Mouse (Mus musculus) MEL (cell line): ENCODE data around the gene Ablim2. TPM values are rescaled to one million over a fixed set of nuclear protein-coding genes. Genes with fewer than 3 reads are reported as not detected.

Source experiments
- DNase-seq: peaks from one replicate; pipeline ENCODE4 v3.0.0; 2011; ENCODE audit warnings: low read depth, low spot score
- H3K27ac ChIP-seq: 2 replicates; pipeline ENCODE4 v1.5.1; 2012; ENCODE audit warnings: low read depth, mild to moderate bottlenecking, control low read depth, low read length, moderate library complexity; ENCODE audit not compliant: control insufficient read depth
- H3K27me3 ChIP-seq, 2 experiments: fragments of 150-350 bp in 1 of 2; sonication (generic) in 1 of 2; 2 replicates each; pipeline ENCODE4 v1.6.1; 2012; ENCODE audit warnings: low read length in 2 of 2, mild to moderate bottlenecking in 2 of 2, improper control_type of control experiment in 1 of 2, moderate library complexity in 1 of 2; ENCODE audit not compliant: insufficient read depth in 2 of 2, control insufficient read depth in 1 of 2
- H3K36me3 ChIP-seq, 2 experiments: 2 replicates each; pipeline ENCODE4 v1.6.1; 2012 to 2014; ENCODE audit warnings: low read length in 2 of 2, improper control_type of control experiment in 1 of 2, inconsistent platforms in 1 of 2, mild to moderate bottlenecking in 1 of 2; ENCODE audit not compliant: insufficient read depth in 2 of 2, control insufficient read depth in 1 of 2
- H3K4me1 ChIP-seq, 2 experiments: fragments of 150-350 bp in 1 of 2; sonication (generic) in 1 of 2; 2 replicates each; pipeline ENCODE4 v1.6.1; 2012; ENCODE audit warnings: low read length in 2 of 2, improper control_type of control experiment in 1 of 2, mild to moderate bottlenecking in 1 of 2; ENCODE audit not compliant: insufficient read depth in 2 of 2, control insufficient read depth in 1 of 2
- H3K4me3 ChIP-seq, 2 experiments: fragments of 150-350 bp in 1 of 2; sonication (generic) in 1 of 2; 2 replicates each; pipeline ENCODE4 v1.5.1; 2012; ENCODE audit warnings: low read depth in 2 of 2, low read length in 2 of 2, mild to moderate bottlenecking in 2 of 2, moderate library complexity in 2 of 2, control low read depth in 1 of 2, improper control_type of control experiment in 1 of 2; ENCODE audit not compliant: control insufficient read depth in 1 of 2, insufficient read depth in 1 of 2
- H3K79me2 ChIP-seq: 2 replicates; pipeline ENCODE4 v1.6.1; 2012; ENCODE audit warnings: mild to moderate bottlenecking, low read length, moderate library complexity; ENCODE audit not compliant: control insufficient read depth, poor library complexity, insufficient read depth
- H3K9ac ChIP-seq: 2 replicates; pipeline ENCODE4 v1.6.1; 2012; ENCODE audit warnings: low read depth, mild to moderate bottlenecking, control low read depth, low read length, moderate library complexity; ENCODE audit not compliant: control insufficient read depth, poor library complexity, severe bottlenecking
- H3K9me3 ChIP-seq: fragments of 150-350 bp; sonication (generic); replicated peaks from 2 replicates; pipeline ENCODE4 v1.6.1; 2012; ENCODE audit warnings: mild to moderate bottlenecking, low read length, improper control_type of control experiment, moderate library complexity; ENCODE audit not compliant: insufficient read depth
- BHLHE40 ChIP-seq: IDR thresholded peaks from 2 replicates; pipeline ENCODE4 v1.6.1; 2012; ENCODE audit warnings: low read depth, mild to moderate bottlenecking, inconsistent platforms, low read length, improper control_type of control experiment, borderline replicate concordance
- CHD1 ChIP-seq: IDR thresholded peaks from 2 replicates; pipeline ENCODE4 v1.6.1; 2012; ENCODE audit warnings: low read depth, mild to moderate bottlenecking, inconsistent platforms, low read length, improper control_type of control experiment
- CHD2 ChIP-seq: IDR thresholded peaks from 2 replicates; pipeline ENCODE4 v1.6.1; 2011; ENCODE audit warnings: low read length, improper control_type of control experiment
- CTCF ChIP-seq, 3 experiments: IDR thresholded peaks in 2 of 3; conservative IDR thresholded peaks in 1 of 3; 2 replicates each; pipeline ENCODE4 v1.5.1; 2011 to 2012; ENCODE audit warnings: low read length in 3 of 3, low read depth in 2 of 3, mild to moderate bottlenecking in 2 of 3, improper control_type of control experiment in 1 of 3, inconsistent platforms in 1 of 3, mixed read lengths in 1 of 3, moderate library complexity in 1 of 3; ENCODE audit not compliant: control insufficient read depth in 1 of 3, insufficient read depth in 1 of 3, poor library complexity in 1 of 3, severe bottlenecking in 1 of 3
- ELF1 ChIP-seq: IDR thresholded peaks from 2 replicates; pipeline ENCODE4 v1.6.1; 2014; ENCODE audit warnings: low read depth, mild to moderate bottlenecking, inconsistent platforms, low read length, improper control_type of control experiment, moderate library complexity
- EP300 ChIP-seq, 2 experiments: IDR thresholded peaks; 2 replicates each; pipeline ENCODE4 v1.6.1; 2011; ENCODE audit warnings: improper control_type of control experiment in 2 of 2, low read length in 2 of 2, low read depth in 1 of 2, mild to moderate bottlenecking in 1 of 2
- ETS1 ChIP-seq: IDR thresholded peaks from 2 replicates; pipeline ENCODE4 v1.6.1; 2012; ENCODE audit warnings: low read depth, mild to moderate bottlenecking, inconsistent platforms, low read length, improper control_type of control experiment, moderate library complexity
- GABPA ChIP-seq: IDR thresholded peaks from 2 replicates; pipeline ENCODE4 v1.6.1; 2012; ENCODE audit warnings: low read depth, mild to moderate bottlenecking, inconsistent platforms, low read length, improper control_type of control experiment, moderate library complexity
- GATA1 ChIP-seq: IDR thresholded peaks from 2 replicates; pipeline ENCODE4 v1.6.1; 2011; ENCODE audit warnings: low read depth, low read length, improper control_type of control experiment
- HCFC1 ChIP-seq: IDR thresholded peaks from 2 replicates; pipeline ENCODE4 v1.6.1; 2012; ENCODE audit warnings: low read depth, mild to moderate bottlenecking, inconsistent platforms, low read length, improper control_type of control experiment, moderate library complexity
- MAFK ChIP-seq: IDR thresholded peaks from 2 replicates; pipeline ENCODE4 v1.6.1; 2011; ENCODE audit warnings: low read depth, mild to moderate bottlenecking, low read length, improper control_type of control experiment, borderline replicate concordance
- MAX ChIP-seq: IDR thresholded peaks from 2 replicates; pipeline ENCODE4 v1.6.1; 2011; ENCODE audit warnings: low read length, improper control_type of control experiment
- MAZ ChIP-seq: IDR thresholded peaks from 2 replicates; pipeline ENCODE4 v1.6.1; 2012; ENCODE audit warnings: low read depth, mild to moderate bottlenecking, inconsistent platforms, low read length, improper control_type of control experiment
- MEF2A ChIP-seq: IDR thresholded peaks from 2 replicates; pipeline ENCODE4 v1.6.1; 2014; ENCODE audit warnings: low read depth, mild to moderate bottlenecking, inconsistent platforms, low read length, improper control_type of control experiment; ENCODE audit not compliant: poor library complexity, insufficient replicate concordance, severe bottlenecking; ENCODE audit errors: extremely low read depth
- MXI1 ChIP-seq: IDR thresholded peaks from 2 replicates; pipeline ENCODE4 v1.6.1; 2011; ENCODE audit warnings: mild to moderate bottlenecking, low read depth, low read length, improper control_type of control experiment
- MYB ChIP-seq: IDR thresholded peaks from 2 replicates; pipeline ENCODE4 v1.6.1; 2011; ENCODE audit warnings: mild to moderate bottlenecking, low read depth, low read length, improper control_type of control experiment
- POLR2A ChIP-seq, 2 experiments: IDR thresholded peaks; 2 replicates each; pipeline ENCODE4 v1.6.1; 2011 to 2012; ENCODE audit warnings: low read length in 2 of 2, mild to moderate bottlenecking in 2 of 2, control low read depth in 1 of 2, improper control_type of control experiment in 1 of 2, low read depth in 1 of 2, moderate library complexity in 1 of 2; ENCODE audit not compliant: control insufficient read depth in 1 of 2, insufficient read depth in 1 of 2, poor library complexity in 1 of 2
- SMC3 ChIP-seq: IDR thresholded peaks from 2 replicates; pipeline ENCODE4 v1.6.1; 2011; ENCODE audit warnings: low read depth, low read length, improper control_type of control experiment
- TAL1 ChIP-seq: IDR thresholded peaks from 2 replicates; pipeline ENCODE4 v1.6.1; 2012; ENCODE audit warnings: mild to moderate bottlenecking, inconsistent platforms, low read length, moderate library complexity, mixed read lengths
- TBP ChIP-seq: IDR thresholded peaks from 2 replicates; pipeline ENCODE4 v1.8.0; 2011; ENCODE audit warnings: low read depth, low read length, improper control_type of control experiment
- TCF12 ChIP-seq: IDR thresholded peaks from 2 replicates; pipeline ENCODE4 v1.6.1; 2014; ENCODE audit warnings: low read depth, mild to moderate bottlenecking, inconsistent platforms, low read length, improper control_type of control experiment, moderate library complexity
- USF2 ChIP-seq, 2 experiments: IDR thresholded peaks; 2 replicates each; pipeline ENCODE4 v1.6.1; 2011 to 2012; ENCODE audit warnings: improper control_type of control experiment in 2 of 2, low read length in 2 of 2, borderline replicate concordance in 1 of 2, inconsistent platforms in 1 of 2, low read depth in 1 of 2, mild to moderate bottlenecking in 1 of 2; ENCODE audit not compliant: insufficient read depth in 1 of 2
- ZKSCAN1 ChIP-seq: IDR thresholded peaks from 2 replicates; pipeline ENCODE4 v1.6.1; 2012; ENCODE audit warnings: low read depth, mild to moderate bottlenecking, inconsistent platforms, low read length, improper control_type of control experiment, moderate library complexity
- ZMIZ1 ChIP-seq: IDR thresholded peaks from 2 replicates; pipeline ENCODE4 v1.6.1; 2012; ENCODE audit warnings: low read depth, mild to moderate bottlenecking, inconsistent platforms, low read length, improper control_type of control experiment, moderate library complexity
- polyA plus RNA-seq, 2 experiments: library from polyadenylated mRNA; stranded (reverse) in 1 of 2; unstranded in 1 of 2; fragments of >175 nt in 1 of 2; fragments of >200 nt in 1 of 2; gene quantifications; 2 replicates each; pipeline versions ENCODE4 v1.2.1 to v1.2.4; 2012; ENCODE audit warnings: low replicate concordance in 2 of 2, low read depth in 1 of 2; ENCODE audit not compliant: insufficient read length in 2 of 2, insufficient read depth in 1 of 2, missing spikeins in 1 of 2
- total RNA-seq: library from RNA; depleted of rRNA; stranded (reverse); fragments of 300-350 nt; gene quantifications from 2 replicates; pipeline ENCODE4 v1.2.3, GENCODE M21; 2012

The Ablim2 gene
- total and polyA plus RNA-seq, 3 experiments, result not detected

DNA sequence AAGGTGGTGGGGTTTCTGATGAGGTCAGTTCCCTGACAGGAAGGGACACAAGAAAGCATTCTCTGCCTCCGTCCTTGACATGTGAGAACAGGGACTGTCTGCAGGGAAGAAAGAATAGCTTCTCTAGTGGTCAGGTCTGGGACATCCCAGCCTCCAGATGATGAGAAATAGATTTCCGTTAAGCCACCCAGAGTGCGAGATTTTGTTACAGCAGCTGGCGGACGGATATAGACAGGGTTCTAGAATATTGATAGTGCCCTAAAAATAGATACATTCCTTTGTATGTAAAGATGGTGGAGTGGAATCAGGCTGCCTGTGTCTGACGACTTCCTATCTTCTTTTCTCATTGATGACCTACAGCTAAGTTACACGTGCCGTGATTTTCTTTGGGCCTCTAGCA is 145.8 kb downstream of the Ablim2 start:
- no peak overlapping the region for H3K9ac ChIP-seq
- H3K79me2 ChIP-seq, result no peaks in the 10 kb centered on the region
- no peaks in the 10 kb centered on the region for H3K27me3 ChIP-seq
- H3K27ac ChIP-seq, result no peak overlapping the region
- no peaks in the 10 kb centered on the region for H3K4me1 ChIP-seq
- H3K36me3 ChIP-seq, result no peaks in the 10 kb centered on the region
- DNase-seq, result no peak
- TF ChIP-seq GATA1 (no peak), MAX (no peak), TCF12 (no peak), TBP (no peak)
- TF ChIP-seq, all 39 proteins: peak for 0
- H3K9me3 ChIP-seq, result no peaks in the 10 kb centered on the region
- H3K4me3 ChIP-seq, result no peak overlapping the region

DNA sequence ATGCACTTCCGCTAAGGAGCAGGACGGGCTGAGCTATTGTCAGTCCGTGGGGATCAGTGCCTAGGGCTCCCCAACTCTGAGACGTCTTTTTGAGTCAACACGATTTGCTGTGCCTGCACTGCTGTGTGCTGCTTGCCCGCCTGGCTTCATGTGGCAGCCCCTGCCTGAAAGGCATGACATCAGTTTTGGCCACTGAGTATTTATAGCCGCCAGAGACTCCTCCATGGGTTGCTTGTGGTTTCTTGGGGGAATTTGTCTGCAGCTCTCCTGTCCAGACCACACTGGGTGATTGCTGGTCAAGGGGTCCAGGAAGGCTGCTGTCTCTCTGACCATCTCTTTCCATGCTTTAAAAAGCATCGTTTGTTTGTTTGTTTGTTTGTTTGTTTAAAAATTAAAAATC is 147.6 kb downstream of the Ablim2 start:
- H3K36me3 ChIP-seq, result no peaks in the 10 kb centered on the region
- no peak overlapping the region for H3K27ac ChIP-seq
- TF ChIP-seq TCF12 (no peak), MAFK (no peak), TAL1 (no peak), POLR2A (IDR thresholded peaks at IDR 0.05; ENCODE audit: control insufficient read depth in 1 of 2, insufficient read depth in 1 of 2, low read depth in 1 of 2, low read length in 2 of 2, poor library complexity in 1 of 2) (no peak), EP300 (IDR thresholded peaks at IDR 0.05; ENCODE audit: low read depth in 1 of 2, low read length in 2 of 2) (no peak), MAX (no peak), ZMIZ1 (no peak), SMC3 (no peak)
- no peak overlapping the region for H3K4me3 ChIP-seq
- H3K9ac ChIP-seq, result no peak overlapping the region
- no peaks in the 10 kb centered on the region for H3K9me3 ChIP-seq
- H3K4me1 ChIP-seq, result no peaks in the 10 kb centered on the region
- H3K27me3 ChIP-seq, result no peaks in the 10 kb centered on the region
- H3K79me2 ChIP-seq, result no peaks in the 10 kb centered on the region
- DNase-seq, result no peak

DNA sequence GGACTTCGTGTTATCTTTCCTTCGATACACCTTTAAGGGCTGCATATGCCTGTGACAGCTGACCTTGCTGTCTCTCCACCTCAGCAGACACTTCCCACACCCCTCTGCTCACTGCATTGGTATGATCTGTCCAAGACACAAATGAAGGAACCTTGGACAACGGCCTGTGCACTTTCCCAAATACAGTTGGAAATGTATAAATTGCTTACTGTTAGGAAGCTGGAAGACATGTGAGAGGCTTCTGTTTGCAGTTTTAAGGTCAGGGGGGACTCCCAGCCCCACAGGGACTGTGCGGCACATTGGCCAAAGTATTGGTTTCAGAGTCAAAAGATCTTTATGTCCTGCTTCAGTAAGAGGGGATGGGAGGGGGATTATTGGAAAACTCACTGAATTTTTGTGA is 149.4 kb downstream of the Ablim2 start:
- Histone ChIP-seq H3K4me1 (no peaks in the 10 kb centered on the region), H3K9me3 (no peaks in the 10 kb centered on the region), H3K27ac (no peak overlapping the region), H3K4me3 (no peak overlapping the region), H3K79me2 (no peaks in the 10 kb centered on the region), H3K27me3 (no peaks in the 10 kb centered on the region), H3K9ac (no peak overlapping the region), H3K36me3 (no peaks in the 10 kb centered on the region)
- DNase-seq, result no peak
- no peak for TF ChIP-seq ETS1
- TF ChIP-seq CHD1, result no peak
- TF ChIP-seq GABPA, result no peak
- no peak for TF ChIP-seq MXI1
- TF ChIP-seq USF2 (IDR thresholded peaks at IDR 0.05; ENCODE audit: borderline replicate concordance in 1 of 2, insufficient read depth in 1 of 2, low read depth in 1 of 2, low read length in 2 of 2), result no peak
- TF ChIP-seq CTCF (IDR thresholded peaks at IDR 0.05 in 2 of 3, conservative IDR thresholded peaks at IDR 0.05 in 1 of 3; ENCODE audit: control insufficient read depth in 1 of 3, insufficient read depth in 1 of 3, low read depth in 2 of 3, low read length in 3 of 3, poor library complexity in 1 of 3, severe bottlenecking in 1 of 3), result no peak
- TF ChIP-seq MAFK, result no peak
- no peak for TF ChIP-seq HCFC1
- no peak for TF ChIP-seq MYB
- TF ChIP-seq ZKSCAN1, result no peak
- no peak for TF ChIP-seq BHLHE40
- TF ChIP-seq CHD2, result no peak
- TF ChIP-seq ELF1, result no peak
- no peak for TF ChIP-seq TCF12
- TF ChIP-seq MAX, result no peak
- no peak for TF ChIP-seq MEF2A
- TF ChIP-seq MAZ, result no peak
